Mouse (Mus musculus): ENCODE data around the gene Dlgap4. TPM values are rescaled to one million over a fixed set of nuclear protein-coding genes. Genes with fewer than 3 reads are reported as not detected.
A peak's percentile ranks its signal among the peaks of the same experiment; 100 is the strongest.

Gene Dlgap4
- total RNA-seq, 1 experiment from 2014 or later, result 14.3 TPM

DNA sequence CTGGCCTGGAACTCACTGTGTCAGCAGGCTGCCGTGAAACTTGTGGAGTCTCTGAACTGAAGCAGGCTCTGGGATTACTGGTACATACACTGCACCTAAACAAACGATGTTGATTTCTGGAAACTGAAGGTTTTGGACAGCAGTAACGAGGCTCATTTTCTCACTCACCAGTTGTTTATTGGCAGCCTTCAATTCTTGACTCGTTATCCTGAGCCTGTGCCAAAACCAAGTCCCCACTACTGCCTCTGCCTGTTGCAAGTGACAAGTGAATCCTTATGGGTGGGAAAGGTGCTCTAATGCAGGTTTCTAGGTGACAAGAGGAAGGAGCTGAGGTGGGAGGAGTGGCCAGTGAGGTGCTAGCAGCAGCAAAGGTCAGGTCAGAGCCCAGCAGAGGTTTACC lies 128.5 kb downstream of the Dlgap4 start:
- no peak for ATAC-seq (replicated peaks in 1 of 2; ENCODE audit: insufficient read depth in 1 of 2, low FRiP score in 2 of 2, low TSS enrichment in 1 of 2, low read depth in 1 of 2, poor library complexity in 2 of 2, severe bottlenecking in 2 of 2)

DNA sequence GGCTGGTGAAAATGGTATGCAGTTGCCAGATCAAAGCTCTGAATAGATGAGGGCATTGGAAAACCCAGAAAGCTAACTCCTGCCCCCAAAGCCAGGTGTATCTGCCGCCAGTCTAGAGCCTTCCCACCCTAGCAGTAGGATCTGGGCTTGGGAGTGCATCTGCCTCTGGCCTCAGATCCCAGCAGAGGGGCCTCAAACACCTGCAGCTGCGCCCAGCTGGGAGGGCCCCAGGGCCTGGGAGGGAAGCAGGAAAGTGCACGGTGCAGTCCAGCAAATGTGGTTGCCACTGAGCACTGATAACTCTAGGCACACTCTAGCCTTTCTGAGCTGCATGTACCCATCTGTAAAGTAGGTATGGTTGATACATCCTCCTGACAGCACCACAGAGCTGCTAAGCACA lies 129.7 kb downstream of the Dlgap4 start:
- ATAC-seq (replicated peaks in 1 of 2; ENCODE audit: insufficient read depth in 1 of 2, low FRiP score in 2 of 2, low TSS enrichment in 1 of 2, low read depth in 1 of 2, poor library complexity in 2 of 2, severe bottlenecking in 2 of 2), result no peak

DNA sequence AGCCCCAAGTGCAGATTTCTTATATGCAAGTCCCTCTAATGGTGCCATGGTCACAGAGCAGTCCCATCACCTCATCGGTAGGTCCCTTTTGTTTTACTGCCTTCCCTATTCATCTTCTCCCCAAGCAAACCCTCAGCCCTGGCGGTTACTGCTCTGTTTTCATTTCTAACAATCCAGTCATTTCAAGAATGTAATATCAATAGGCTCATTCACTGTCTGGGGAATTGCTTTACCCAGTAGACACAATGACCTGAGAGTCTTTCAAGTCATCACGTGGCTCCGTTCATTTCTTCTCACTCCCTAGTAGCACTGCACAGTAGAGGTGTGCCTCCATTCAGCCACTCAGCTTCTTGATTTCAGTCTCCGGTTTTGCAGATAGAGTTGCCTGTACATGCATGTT lies 130.9 kb downstream of the Dlgap4 start:
- ATAC-seq (replicated peaks in 1 of 2; ENCODE audit: insufficient read depth in 1 of 2, low FRiP score in 2 of 2, low TSS enrichment in 1 of 2, low read depth in 1 of 2, poor library complexity in 2 of 2, severe bottlenecking in 2 of 2), result no peak

DNA sequence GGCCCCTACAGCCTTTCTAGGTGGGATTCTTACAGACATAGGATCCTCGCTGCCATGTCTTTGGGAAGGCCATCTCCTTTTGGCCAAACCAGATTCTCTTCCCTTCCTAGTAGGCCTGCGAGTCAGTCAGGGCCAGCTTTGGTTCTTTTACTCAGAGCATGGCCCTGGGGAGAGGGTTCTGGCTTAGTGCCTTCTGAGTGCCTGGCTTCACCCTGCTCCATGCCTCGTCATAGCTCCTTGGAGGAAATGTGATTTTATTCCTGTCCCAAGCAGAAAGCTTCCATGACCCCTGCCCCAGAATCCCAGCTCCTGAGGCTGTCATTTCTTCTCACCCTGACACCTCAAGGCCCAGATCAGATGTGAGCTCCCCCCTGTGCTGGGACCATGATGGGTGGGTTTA lies 133.8 kb downstream of the Dlgap4 start:
- ATAC-seq (replicated peaks in 1 of 2; ENCODE audit: insufficient read depth in 1 of 2, low FRiP score in 2 of 2, low TSS enrichment in 1 of 2, low read depth in 1 of 2, poor library complexity in 2 of 2, severe bottlenecking in 2 of 2), result no peak

DNA sequence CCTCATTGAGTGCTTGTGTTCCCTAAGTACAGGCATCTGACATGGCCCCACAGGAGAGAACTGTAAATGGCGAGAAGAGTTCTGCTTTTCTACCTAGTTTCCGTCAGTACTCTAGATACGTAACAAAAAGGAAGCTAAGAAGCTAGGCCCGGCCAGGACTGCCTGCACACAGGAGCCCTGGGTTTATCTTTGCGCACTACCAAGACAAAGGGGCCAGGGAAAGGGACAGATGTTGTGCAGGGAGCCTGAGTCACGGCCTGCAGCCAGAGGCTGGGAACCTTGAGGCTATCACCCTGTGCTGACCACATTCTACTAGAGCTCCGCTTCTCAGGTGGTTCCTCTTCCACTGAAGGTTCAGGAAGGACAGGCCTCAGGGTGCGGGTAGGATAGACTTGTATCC lies 136.2 kb downstream of the Dlgap4 start:
- ATAC-seq (replicated peaks in 1 of 2; ENCODE audit: insufficient read depth in 1 of 2, low FRiP score in 2 of 2, low TSS enrichment in 1 of 2, low read depth in 1 of 2, poor library complexity in 2 of 2, severe bottlenecking in 2 of 2), result peak; percentile 28 to 38; a peak in 2 of 4 replicates

DNA sequence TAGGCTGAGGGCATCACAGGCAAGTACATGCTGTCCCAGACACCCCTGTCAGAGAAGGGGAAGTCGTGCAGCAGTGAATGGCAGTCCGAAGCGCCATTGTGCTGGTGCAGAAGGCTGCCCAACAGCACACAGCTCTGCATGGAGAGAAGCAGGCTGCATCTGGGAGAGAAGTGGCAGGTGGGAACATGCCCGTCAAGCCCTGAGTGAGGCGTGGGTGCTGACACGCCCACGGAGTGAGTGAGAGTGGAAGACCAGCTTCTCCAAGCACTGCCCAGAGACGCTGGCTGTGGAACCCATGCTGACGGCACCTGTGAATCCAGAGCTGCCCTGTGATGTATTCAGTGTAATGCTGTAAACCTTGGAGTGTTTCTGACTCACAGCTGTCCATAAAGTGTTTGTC lies 143.4 kb downstream of the Dlgap4 start:
- no peak for ATAC-seq (replicated peaks in 1 of 2; ENCODE audit: insufficient read depth in 1 of 2, low FRiP score in 2 of 2, low TSS enrichment in 1 of 2, low read depth in 1 of 2, poor library complexity in 2 of 2, severe bottlenecking in 2 of 2)

DNA sequence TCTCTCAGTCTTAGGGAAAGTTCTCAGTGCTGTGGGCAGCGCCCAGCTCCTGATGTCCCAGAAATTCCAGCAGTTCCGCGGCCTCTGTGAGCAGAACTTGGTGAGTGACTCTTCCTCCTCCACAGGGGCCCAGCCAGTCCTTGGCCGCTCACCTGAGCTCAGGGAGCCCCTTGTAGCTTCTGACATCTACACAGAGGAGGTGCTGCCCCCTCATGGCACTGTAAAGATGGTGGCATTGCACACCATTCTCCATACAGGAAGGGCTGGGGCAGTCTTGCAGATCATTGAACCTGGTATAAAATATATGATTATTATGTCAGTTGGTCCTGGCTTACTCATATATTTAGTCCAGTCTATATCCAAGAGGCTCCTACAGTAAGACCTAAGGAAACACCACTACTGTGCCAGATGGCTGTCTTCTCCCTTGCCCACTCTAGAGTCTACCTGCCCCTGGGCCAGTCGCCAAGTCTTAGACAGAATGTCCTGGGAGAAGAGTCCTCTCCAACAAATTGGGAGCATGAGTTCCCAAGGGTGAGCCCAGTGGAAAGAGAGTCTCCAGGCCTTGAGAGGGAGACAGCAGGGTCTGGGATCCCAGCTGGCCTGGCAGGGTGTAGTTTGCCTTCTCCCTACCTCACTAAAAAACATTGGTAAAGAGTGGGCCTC lies 147.5 kb downstream of the Dlgap4 start:
- no peak for ATAC-seq (replicated peaks in 1 of 2; ENCODE audit: insufficient read depth in 1 of 2, low FRiP score in 2 of 2, low TSS enrichment in 1 of 2, low read depth in 1 of 2, poor library complexity in 2 of 2, severe bottlenecking in 2 of 2)

DNA sequence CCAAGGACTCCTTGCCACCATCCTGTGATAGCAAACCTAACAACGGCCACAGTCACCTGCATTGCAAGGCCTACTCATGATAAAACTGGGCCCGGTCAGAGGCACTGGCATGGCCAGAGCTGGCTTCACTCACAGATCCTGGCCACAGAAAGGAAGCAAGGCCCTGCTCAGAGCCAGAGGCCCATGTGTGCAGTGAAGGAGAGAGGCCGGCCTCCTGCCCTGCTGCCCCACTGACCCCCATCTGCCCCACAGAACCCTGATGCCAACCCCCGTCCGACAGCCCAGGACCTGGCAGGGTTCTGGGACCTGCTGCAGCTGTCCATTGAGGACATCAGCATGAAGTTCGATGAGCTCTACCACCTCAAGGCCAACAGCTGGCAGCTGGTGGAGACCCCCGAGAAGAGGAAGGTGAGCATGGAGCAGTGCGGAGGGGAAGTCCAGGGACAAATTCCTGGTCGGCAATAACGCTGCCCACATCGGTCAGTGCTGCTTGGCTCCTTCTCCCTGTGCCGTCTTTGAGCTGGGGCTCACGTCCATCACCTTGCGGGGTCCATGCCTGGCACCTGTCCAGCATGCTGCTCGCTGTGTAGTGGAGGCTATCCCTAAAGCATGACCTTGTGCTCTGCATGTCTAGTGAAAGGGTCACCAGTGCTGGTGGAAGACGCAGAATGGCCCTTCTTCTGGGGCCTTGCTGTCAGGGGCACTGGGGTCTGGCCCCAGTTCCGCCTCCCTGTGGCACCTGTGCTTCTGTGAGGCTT lies 148.2 kb downstream of the Dlgap4 start:
- no peak for ATAC-seq (replicated peaks in 1 of 2; ENCODE audit: insufficient read depth in 1 of 2, low FRiP score in 2 of 2, low TSS enrichment in 1 of 2, low read depth in 1 of 2, poor library complexity in 2 of 2, severe bottlenecking in 2 of 2)

DNA sequence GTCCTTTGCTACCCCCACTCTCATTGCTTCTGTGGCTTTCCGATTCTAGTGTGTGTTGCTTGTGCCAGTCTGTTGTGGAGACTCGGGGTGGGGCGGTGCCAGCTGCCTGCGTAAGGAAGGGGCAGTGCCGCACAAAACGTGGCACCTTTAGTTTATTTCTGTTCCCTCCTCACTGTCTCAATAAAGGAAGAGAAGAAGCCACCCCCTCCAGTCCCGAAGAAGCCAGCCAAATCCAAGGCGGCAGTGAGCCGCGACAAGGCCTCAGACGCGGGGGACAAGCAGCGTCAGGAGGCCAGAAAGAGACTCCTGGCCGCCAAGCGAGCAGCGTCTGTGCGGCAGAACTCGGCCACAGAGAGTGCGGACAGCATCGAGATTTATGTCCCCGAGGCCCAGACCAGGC lies 149.0 kb downstream of the Dlgap4 start:
- no peak for ATAC-seq (replicated peaks in 1 of 2; ENCODE audit: insufficient read depth in 1 of 2, low FRiP score in 2 of 2, low TSS enrichment in 1 of 2, low read depth in 1 of 2, poor library complexity in 2 of 2, severe bottlenecking in 2 of 2)

DNA sequence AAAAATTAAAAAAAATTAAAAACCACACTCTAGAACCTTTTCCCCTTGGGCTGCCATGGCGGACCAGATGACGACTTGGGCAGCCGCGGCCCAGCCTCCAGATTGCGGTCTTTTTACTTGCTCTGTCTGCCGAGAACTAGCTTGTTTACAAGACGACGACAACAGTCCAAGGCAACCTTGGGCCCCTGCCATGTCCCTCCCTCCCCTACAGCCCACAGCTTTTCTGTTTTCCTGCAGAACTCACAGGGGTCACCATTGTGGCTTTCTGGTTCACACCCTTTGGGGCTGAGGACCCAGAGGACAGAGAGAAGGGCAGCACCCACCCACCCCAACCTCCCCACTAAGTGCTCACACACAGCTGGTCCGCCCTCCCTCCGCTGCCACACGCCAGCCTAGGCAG lies 149.6 kb downstream of the Dlgap4 start:
- no peak for ATAC-seq (replicated peaks in 1 of 2; ENCODE audit: insufficient read depth in 1 of 2, low FRiP score in 2 of 2, low TSS enrichment in 1 of 2, low read depth in 1 of 2, poor library complexity in 2 of 2, severe bottlenecking in 2 of 2)

DNA sequence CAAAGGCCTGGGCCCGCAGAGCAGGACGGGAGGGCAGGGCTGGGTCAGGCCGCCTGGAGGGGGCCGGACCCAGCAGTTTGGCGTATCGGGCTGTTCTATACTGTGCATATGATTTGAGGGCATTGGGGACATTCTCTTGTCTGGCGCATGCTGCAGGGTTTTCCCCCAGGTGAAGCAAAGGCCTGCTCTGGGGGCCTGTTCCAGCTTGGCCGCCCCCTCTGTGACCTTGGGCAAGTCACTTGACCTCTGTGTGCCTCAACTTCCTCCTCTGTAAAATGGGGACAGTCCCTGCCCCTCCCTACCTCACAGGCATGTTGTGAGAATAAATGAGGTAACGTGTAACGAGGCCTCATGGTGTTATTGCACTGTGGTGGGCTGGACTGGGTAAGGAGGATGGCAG lies 150.5 kb downstream of the Dlgap4 start:
- ATAC-seq (replicated peaks in 1 of 2; ENCODE audit: insufficient read depth in 1 of 2, low FRiP score in 2 of 2, low TSS enrichment in 1 of 2, low read depth in 1 of 2, poor library complexity in 2 of 2, severe bottlenecking in 2 of 2), result no peak

DNA sequence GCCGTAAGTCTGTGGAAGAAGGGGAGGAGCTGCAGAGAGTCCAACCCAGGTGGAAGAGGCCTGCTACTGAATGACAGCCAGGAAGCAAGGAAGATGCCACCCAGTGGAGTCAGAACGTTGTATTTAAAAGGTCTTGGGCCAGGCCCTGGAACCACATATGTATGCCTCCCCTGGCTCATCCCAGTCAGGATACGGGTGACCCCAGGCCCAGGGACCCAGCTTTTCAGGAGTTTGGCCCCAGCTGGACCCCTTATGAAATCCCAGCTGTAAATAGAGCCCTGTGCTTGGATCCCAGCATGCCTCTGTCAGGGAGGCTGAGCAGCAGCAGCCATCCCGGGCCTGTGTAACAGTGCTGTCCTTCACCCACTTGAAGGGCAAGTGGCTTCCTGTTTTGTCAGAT lies 151.2 kb downstream of the Dlgap4 start:
- ATAC-seq (replicated peaks in 1 of 2; ENCODE audit: insufficient read depth in 1 of 2, low FRiP score in 2 of 2, low TSS enrichment in 1 of 2, low read depth in 1 of 2, poor library complexity in 2 of 2, severe bottlenecking in 2 of 2), result no peak

DNA sequence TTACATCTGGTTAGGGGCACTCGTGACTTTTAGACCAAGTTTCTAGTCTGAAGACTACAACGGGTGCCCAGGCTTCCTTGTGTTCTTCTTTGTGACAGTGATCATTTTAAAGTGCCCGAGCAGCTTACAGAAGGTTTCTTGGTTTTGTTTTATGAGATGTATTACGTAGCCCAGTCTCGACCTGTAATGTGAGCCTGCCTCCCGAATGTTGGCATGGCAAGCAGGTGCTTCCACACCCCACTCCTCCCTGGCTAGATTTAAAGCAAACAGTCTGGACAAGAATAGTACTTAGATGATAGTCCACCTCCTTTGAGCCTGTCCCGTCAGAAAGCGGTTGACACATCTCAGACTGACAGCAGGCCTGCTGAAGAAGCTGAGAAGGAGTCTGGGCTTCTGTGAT lies 152.1 kb downstream of the Dlgap4 start:
- no peak for ATAC-seq (replicated peaks in 1 of 2; ENCODE audit: insufficient read depth in 1 of 2, low FRiP score in 2 of 2, low TSS enrichment in 1 of 2, low read depth in 1 of 2, poor library complexity in 2 of 2, severe bottlenecking in 2 of 2)

DNA sequence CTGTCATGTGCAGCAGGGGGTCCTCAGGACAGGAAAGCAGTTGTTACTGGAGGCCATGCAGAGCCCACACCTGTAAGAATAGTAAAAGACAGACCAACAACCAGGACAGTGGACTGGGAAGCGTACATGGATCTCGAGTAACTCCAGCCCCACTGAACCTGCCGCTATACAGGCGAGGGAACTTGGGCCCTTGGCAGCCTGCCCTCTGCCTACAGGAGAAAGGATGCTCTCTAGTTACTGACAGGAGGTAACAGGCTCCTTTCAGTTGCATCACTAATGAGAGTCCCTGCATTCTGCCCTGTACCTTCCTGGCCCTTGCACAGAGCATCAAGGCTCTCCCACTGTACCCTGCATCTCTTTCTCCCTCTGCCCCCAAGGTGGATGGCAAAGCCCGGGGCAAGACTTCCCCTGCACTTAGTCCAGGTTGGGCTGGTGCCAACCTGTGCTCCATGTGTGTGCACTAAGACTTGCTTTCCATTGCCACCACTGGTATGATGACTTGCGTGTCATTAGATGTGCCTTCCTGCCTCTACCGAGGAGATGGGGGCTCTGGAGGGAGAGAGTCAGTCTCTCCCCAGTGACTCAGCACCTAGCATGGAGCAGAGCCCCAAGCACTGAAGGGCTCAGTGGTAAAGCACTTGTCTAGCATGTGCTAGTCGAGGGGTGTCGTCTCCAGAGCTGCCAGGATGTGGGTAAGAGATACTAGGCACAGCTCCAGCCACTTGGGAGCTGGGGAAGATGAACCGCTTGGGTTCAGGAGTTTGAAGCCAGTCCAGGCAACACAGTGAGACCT lies 152.9 kb downstream of the Dlgap4 start:
- peak; percentile 34 to 64; a peak in 3 of 4 replicates for ATAC-seq (replicated peaks in 1 of 2; ENCODE audit: insufficient read depth in 1 of 2, low FRiP score in 2 of 2, low TSS enrichment in 1 of 2, low read depth in 1 of 2, poor library complexity in 2 of 2, severe bottlenecking in 2 of 2)

DNA sequence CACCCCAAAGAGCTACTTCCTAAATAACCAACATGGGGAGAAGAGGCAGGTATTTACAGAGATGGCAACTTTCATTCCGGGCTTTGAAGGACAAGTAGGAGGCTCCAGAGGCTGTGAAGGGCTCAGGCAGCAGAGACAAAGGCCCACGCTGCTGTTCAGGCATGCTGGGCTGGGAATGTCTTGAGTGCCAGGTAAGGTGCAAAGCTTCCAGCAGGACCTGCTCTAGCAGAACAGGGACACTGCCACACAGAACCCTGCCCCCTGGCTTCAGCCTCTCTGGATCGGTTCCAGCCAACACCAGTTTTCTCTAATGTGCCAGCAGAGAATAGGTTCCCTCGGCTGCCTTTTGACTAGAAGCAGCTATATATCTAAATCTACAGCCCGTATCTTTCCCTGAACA lies 153.6 kb downstream of the Dlgap4 start:
- no peak for ATAC-seq (replicated peaks in 1 of 2; ENCODE audit: insufficient read depth in 1 of 2, low FRiP score in 2 of 2, low TSS enrichment in 1 of 2, low read depth in 1 of 2, poor library complexity in 2 of 2, severe bottlenecking in 2 of 2)

DNA sequence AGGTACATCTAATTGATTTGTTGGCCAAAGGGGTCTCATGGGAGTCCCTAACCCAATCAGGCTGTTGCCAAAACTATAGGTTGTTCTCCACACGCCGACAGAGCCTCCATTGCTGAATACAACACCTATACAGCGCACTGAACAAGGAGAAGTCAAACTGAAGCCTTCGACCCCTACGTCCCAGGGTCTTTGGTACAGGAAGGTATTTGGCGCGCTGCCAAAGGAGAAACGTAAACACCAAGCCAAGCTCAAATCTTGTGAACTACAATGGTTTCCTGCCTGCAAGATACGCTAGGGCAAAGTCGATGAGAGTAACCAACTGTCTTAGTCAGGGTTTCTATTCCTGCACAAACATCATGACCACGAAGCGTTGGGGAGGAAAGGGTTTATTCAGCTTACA lies 155.8 kb downstream of the Dlgap4 start:
- ATAC-seq (replicated peaks in 1 of 2; ENCODE audit: insufficient read depth in 1 of 2, low FRiP score in 2 of 2, low TSS enrichment in 1 of 2, low read depth in 1 of 2, poor library complexity in 2 of 2, severe bottlenecking in 2 of 2), result no peak

DNA sequence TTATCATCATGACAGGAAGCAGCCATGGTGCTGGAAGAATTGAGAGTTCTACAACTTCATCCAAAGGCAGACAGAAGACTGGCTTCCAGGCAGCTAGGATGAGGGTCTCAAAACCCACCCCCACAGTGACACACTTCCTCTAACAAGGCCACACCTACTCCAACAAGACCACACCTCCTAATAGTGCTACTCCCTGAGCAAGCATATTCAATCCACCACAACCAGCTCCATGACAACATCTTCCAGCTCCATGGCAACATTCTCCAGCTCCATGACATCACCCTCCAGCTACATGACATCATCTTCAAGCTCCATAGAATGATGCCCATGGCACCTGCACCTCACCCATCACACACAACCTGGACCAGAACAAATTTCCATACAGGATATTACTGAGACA lies 160.0 kb downstream of the Dlgap4 start:
- ATAC-seq (replicated peaks in 1 of 2; ENCODE audit: insufficient read depth in 1 of 2, low FRiP score in 2 of 2, low TSS enrichment in 1 of 2, low read depth in 1 of 2, poor library complexity in 2 of 2, severe bottlenecking in 2 of 2), result no peak

DNA sequence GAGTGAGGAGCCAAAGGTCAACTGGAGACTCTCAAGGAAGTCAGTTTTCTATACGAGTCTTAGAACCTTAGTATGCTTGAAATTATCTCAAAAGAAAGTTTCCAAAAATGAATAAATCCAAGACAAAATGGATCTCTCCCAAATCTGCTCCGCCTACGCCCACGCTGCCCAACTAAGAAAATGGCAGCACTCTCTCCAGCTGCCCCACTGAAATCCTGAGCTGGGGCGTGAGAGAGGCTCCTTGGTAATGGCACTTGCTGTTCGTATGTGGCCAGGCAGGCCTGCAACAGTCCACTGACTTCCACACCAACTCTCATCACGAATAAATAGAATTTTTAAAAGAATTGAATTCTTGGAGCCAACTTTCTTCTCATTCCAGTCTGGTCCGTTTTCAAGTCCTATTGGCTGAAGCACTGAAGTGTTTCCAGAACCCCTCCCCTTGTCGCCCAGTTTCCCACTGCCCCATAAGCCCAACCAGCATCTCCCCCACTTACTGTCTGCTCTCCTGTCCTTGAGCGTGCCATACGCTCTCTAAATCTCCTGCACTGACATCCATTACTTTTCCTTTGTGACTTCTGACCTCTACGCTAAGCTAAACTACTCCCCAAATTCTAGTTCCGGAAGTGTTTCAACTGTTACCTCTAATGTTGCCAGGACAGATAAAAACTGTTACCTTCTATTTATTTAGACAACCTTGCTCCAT lies 160.7 kb downstream of the Dlgap4 start:
- no peak for ATAC-seq (replicated peaks in 1 of 2; ENCODE audit: insufficient read depth in 1 of 2, low FRiP score in 2 of 2, low TSS enrichment in 1 of 2, low read depth in 1 of 2, poor library complexity in 2 of 2, severe bottlenecking in 2 of 2)
